Mouse (Mus musculus) liver, adult 2 months (tissue): ENCODE measurements around the gene Noc4l. TPM values are rescaled to one million over a fixed set of nuclear protein-coding genes. Genes with fewer than 3 reads are reported as not detected.

Experiments
- DNase-seq: peaks from one replicate; pipeline ENCODE4 v3.0.0-alpha.2; 2011; ENCODE audit warnings: low read depth, low spot score; ENCODE audit errors: extremely low read depth
- H3K27ac ChIP-seq: fragments of 200-500 bp; replicated peaks from 2 replicates; pipeline ENCODE4 v1.5.1; 2012; ENCODE audit warnings: low read depth, mild to moderate bottlenecking, control low read depth, inconsistent platforms, low read length; ENCODE audit not compliant: insufficient read depth
- H3K27me3 ChIP-seq: fragments of 200-500 bp; 2 replicates; pipeline ENCODE4 v1.6.1; 2012; ENCODE audit warnings: mild to moderate bottlenecking, moderate library complexity, low read length, inconsistent platforms; ENCODE audit not compliant: control insufficient read depth, insufficient read depth
- H3K36me3 ChIP-seq: fragments of 200-500 bp; 2 replicates; pipeline ENCODE4 v1.6.1; 2012; ENCODE audit warnings: low read length, inconsistent platforms; ENCODE audit not compliant: control insufficient read depth, insufficient read depth
- H3K4me1 ChIP-seq: fragments of 200-500 bp; 2 replicates; pipeline ENCODE4 v1.6.1; 2011; ENCODE audit warnings: low read length; ENCODE audit not compliant: control insufficient read depth, insufficient read depth
- H3K4me3 ChIP-seq: fragments of 200-500 bp; 2 replicates; pipeline ENCODE4 v1.5.1; 2011; ENCODE audit warnings: low read depth, mild to moderate bottlenecking, control low read depth, low read length, moderate library complexity; ENCODE audit not compliant: insufficient read depth
- H3K79me2 ChIP-seq: fragments of 200-500 bp; 2 replicates; pipeline ENCODE4 v1.6.1; 2012; ENCODE audit warnings: inconsistent platforms, mild to moderate bottlenecking, low read length, moderate library complexity; ENCODE audit not compliant: control insufficient read depth, insufficient read depth
- H3K9ac ChIP-seq: fragments of 200-500 bp; 2 replicates; pipeline ENCODE4 v1.6.1; 2012; ENCODE audit warnings: low read depth, mild to moderate bottlenecking, control low read depth, inconsistent platforms, low read length
- CTCF ChIP-seq: fragments of 200-500 bp; IDR thresholded peaks from 2 replicates; pipeline ENCODE4 v1.5.1; 2011; ENCODE audit warnings: low read depth, low read length, control low read depth
- POLR2A ChIP-seq: fragments of 200-500 bp; IDR thresholded peaks from 2 replicates; pipeline ENCODE4 v1.6.1; 2011; ENCODE audit warnings: low read length, control low read depth; ENCODE audit not compliant: insufficient read depth; ENCODE audit errors: extremely low read depth
- WGBS: fragments of 180-500 bp; shearing (Covaris S2); methylation state at CpG from one replicate; pipeline ENCODE4 v1.1.7; 2018; 5-methylcytosine and 5-hydroxymethylcytosine counted together
- polyA plus RNA-seq: library from polyadenylated mRNA; depleted of rRNA; stranded (reverse); fragments of >200 nt; gene quantifications from 2 replicates; pipeline ENCODE4 v1.2.3, GENCODE M21; 2012
- total RNA-seq: library from RNA; depleted of rRNA; stranded (reverse); fragments of >200 nt; gene quantifications from 2 replicates; pipeline ENCODE4 v1.2.3, GENCODE M21; 2014

Noc4l gene
- total and polyA plus RNA-seq, 2 experiments, result 2.7 to 38.5 TPM

GRCm38 (mm10) chr5:110611435-110612158 is 41.6 kb downstream of the Noc4l start:
- Histone ChIP-seq H3K4me1 (no peaks in the 10 kb centered on the region), H3K36me3 (no peaks in the 10 kb centered on the region), H3K27me3 (no peaks in the 10 kb centered on the region), H3K27ac (no peak overlapping the region), H3K79me2 (no peaks in the 10 kb centered on the region), H3K9ac (no peak overlapping the region), H3K4me3 (no peak overlapping the region)
- TF ChIP-seq CTCF, result no peak
- DNase-seq, result no peak
- WGBS, result 90% methylated on average over 5 of the region's 5 CpGs

DNA sequence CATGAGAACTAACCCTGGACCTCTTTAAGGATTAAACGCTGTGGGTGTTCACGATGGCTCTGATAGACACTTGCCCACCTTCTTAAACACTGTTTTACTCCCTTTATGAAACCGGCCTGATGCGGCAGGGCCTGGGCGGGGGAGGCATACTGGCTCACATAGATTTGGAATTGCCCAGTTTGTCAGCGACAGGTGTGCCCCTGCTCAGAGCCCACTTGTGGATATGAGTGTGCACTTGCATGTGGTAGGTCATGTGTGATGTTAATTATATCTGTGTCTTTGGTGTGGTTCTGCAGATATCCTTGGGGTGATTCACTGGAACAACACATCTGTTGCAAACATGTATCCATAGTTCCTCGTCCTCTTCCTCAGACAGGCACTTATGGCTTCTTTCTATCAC is 42.7 kb downstream of the Noc4l start:
- no peaks in the 10 kb centered on the region for H3K79me2 ChIP-seq
- 89% methylated on average over 7 of the region's 7 CpGs for WGBS
- H3K27ac ChIP-seq, result no peak overlapping the region
- no peaks in the 10 kb centered on the region for H3K4me1 ChIP-seq
- no peak overlapping the region for H3K9ac ChIP-seq
- no peaks in the 10 kb centered on the region for H3K27me3 ChIP-seq
- H3K4me3 ChIP-seq, result no peak overlapping the region
- no peaks in the 10 kb centered on the region for H3K36me3 ChIP-seq
- no peak for DNase-seq
- no peak for TF ChIP-seq POLR2A
- TF ChIP-seq CTCF, result no peak

DNA sequence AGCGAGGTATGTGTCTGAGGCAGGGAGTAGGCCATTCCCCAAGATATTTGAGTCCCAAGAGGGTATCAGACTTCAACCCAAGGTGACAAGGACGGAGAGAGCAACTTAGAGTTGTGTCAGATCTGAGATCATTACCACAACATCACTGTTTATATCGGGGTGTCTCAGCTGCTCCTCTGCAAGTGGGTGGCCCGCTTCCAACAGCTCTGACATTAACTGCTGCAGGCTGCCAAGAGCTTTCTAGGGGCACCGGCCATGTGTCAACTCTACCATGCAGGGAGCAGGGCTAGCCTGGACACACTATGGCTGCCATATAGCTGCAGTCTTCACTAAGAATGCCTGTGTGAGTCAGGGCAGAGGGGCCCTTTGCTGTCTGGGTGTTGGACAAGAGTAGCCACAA is 43.3 kb downstream of the Noc4l start:
- WGBS, result 74% methylated on average over 5 of the region's 5 CpGs
- H3K27ac ChIP-seq, result no peak overlapping the region
- H3K4me3 ChIP-seq, result no peak overlapping the region
- TF ChIP-seq CTCF (no peak), POLR2A (no peak)
- H3K36me3 ChIP-seq, result no peaks in the 10 kb centered on the region
- H3K27me3 ChIP-seq, result no peaks in the 10 kb centered on the region
- no peaks in the 10 kb centered on the region for H3K79me2 ChIP-seq
- no peak overlapping the region for H3K9ac ChIP-seq
- no peak for DNase-seq
- H3K4me1 ChIP-seq, result no peaks in the 10 kb centered on the region

GRCm38 (mm10) chr5:110609425-110609824 is 43.8 kb downstream of the Noc4l start:
- H3K27me3 ChIP-seq, result no peaks in the 10 kb centered on the region
- no peak overlapping the region for H3K27ac ChIP-seq
- no peaks in the 10 kb centered on the region for H3K4me1 ChIP-seq
- H3K79me2 ChIP-seq, result no peaks in the 10 kb centered on the region
- TF ChIP-seq POLR2A (no peak), CTCF (no peak)
- no peak overlapping the region for H3K9ac ChIP-seq
- 87% methylated on average over 3 of the region's 3 CpGs for WGBS
- H3K4me3 ChIP-seq, result no peak overlapping the region
- no peaks in the 10 kb centered on the region for H3K36me3 ChIP-seq
- no peak for DNase-seq

- no peak for DNase-seq
- H3K4me1 ChIP-seq, result no peaks in the 10 kb centered on the region
- H3K36me3 ChIP-seq, result no peaks in the 10 kb centered on the region
- no peak for TF ChIP-seq POLR2A
- no peak for TF ChIP-seq CTCF
- no peak overlapping the region for H3K4me3 ChIP-seq
- WGBS, result 75% methylated on average over 8 of the region's 8 CpGs
- H3K79me2 ChIP-seq, result no peaks in the 10 kb centered on the region
- H3K27ac ChIP-seq, result no peak overlapping the region
- no peaks in the 10 kb centered on the region for H3K27me3 ChIP-seq
- H3K9ac ChIP-seq, result no peak overlapping the region
Observed at GRCm38 (mm10) chr5:110608941-110609340, 44.3 kb downstream of the Noc4l start.

- Histone ChIP-seq H3K27ac (no peak overlapping the region), H3K79me2 (no peaks in the 10 kb centered on the region), H3K27me3 (no peaks in the 10 kb centered on the region), H3K4me1 (0 out of 2 replicates have a peak, but pooled peaks cover under 1% of the 10 kb centered on the region), H3K36me3 (no peaks in the 10 kb centered on the region), H3K4me3 (no peak overlapping the region), H3K9ac (no peak overlapping the region)
- WGBS, result 81% methylated on average over 6 of the region's 6 CpGs
- no peak for DNase-seq
- no peak for TF ChIP-seq POLR2A
- TF ChIP-seq CTCF, result no peak
Observed at GRCm38 (mm10) chr5:110608336-110608735, 44.9 kb downstream of the Noc4l start.
